ENCODE assay signal across 14 mouse cellular contexts in the genomic region with DNA sequence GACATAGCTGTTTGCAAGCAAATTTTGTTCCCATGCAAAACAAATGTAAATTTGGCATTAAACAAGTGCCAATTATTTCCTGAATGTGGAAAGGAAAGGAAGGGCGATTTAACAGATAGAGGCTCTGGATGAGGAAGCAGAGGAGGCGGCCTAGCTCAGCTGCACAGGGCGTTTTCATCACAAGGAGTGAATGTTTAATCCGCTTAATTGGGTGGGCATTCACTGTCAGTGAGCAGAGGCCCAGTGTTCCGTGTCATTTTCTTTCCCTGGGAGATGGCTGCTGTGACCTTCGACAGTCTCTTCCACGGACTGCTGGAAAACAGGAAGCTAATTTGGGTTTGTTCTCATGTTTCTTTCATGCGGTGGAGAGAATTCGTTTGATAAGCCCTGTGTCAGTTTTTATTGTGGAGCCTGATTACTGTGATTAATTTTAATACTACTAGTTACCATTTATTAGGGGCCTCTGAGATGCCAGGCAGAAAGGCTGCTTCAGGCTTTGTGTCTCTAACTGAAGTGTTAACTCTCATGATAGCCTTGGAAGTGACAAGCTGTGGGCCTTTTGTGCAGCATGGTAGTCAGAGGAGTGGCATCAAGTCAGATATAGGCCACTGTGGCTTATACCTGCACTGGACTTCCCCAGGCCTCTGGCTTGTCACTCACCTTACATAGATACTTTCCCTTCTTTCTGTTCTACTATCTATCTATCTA.
DNase-seq lines count a peak whose midpoint lies in the region; ATAC-seq and TF ChIP-seq lines count a peak whose summit lies in the region.
"Had no signal": no experiment of that assay in that cellular context is flagged by ENCODE, and none has a peak within 500 bp of the region (broad histone marks: within the 10 kb centered on the region; RNA-seq: fewer than 3 reads in every experiment).

No protein-coding gene starts in this region.

- H3K4me3 ChIP-seq in hindbrain, embryonic 11.5 days (ENCODE audit: low read depth, low read length): no peak overlapping the region
- H3K4me3 ChIP-seq in olfactory bulb, adult 2 months (ENCODE audit: insufficient read depth, low read depth, low read length): no peak overlapping the region
- H3K4me3 ChIP-seq in gastrocnemius, adult 2 months: no peak overlapping the region
- H3K4me3 ChIP-seq: heart, embryonic 10.5 days had no signal

- TF ChIP-seq CTCF in olfactory bulb, adult 2 months (IDR thresholded peaks at IDR 0.05; ENCODE audit: insufficient read depth, low read depth, low read length): no peak
- no peak for TF ChIP-seq CTCF in gastrocnemius, adult 2 months (IDR thresholded peaks at IDR 0.05)

- H3K4me1 ChIP-seq in hindbrain, embryonic 11.5 days (replicated peaks; ENCODE audit: control insufficient read depth, insufficient read depth, low read length): no peaks in the 10 kb centered on the region
- H3K4me1 ChIP-seq in olfactory bulb, adult 2 months (ENCODE audit: control insufficient read depth, insufficient read depth, low read length): peaks cover 3% of the 10 kb centered on the region
- H3K4me1 ChIP-seq: heart, embryonic 10.5 days had no signal

- H3K27ac ChIP-seq in hindbrain, embryonic 11.5 days (ENCODE audit: low read depth, low read length): peak overlapping the region; percentile 0; the same call in 1 of the 2 replicates
- peak overlapping the region; percentile 60 for H3K27ac ChIP-seq in olfactory bulb, adult 2 months (ENCODE audit: insufficient read depth, low read depth, low read length)
- H3K27ac ChIP-seq in gastrocnemius, adult 2 months: no peak overlapping the region
- H3K27ac ChIP-seq: heart, embryonic 10.5 days had no signal

- intact Hi-C loops in left cerebral cortex, postnatal 4 days (cut with DNase I): no loop called here
- intact Hi-C loops in left cerebral cortex, postnatal 10 days (cut with DNase I): no loop called here
- intact Hi-C loops in gastrocnemius, adult 2 months (cut with DNase I): no loop called here

- 31% methylated on average over 9 of the region's 9 CpGs for WGBS in hindbrain, embryonic 11.5 days
- 25% methylated on average over 9 of the region's 9 CpGs for WGBS in olfactory bulb, adult 2 months

- H3K36me3 ChIP-seq in hindbrain, embryonic 11.5 days (ENCODE audit: control insufficient read depth, insufficient read depth, low read length): no peaks in the 10 kb centered on the region
- H3K36me3 ChIP-seq: heart, embryonic 10.5 days had no signal

- no peak overlapping the region for H3K4me2 ChIP-seq in hindbrain, embryonic 11.5 days (replicated peaks; ENCODE audit: low read depth, low read length)

- H3K9ac ChIP-seq in hindbrain, embryonic 11.5 days (ENCODE audit: low read depth, low read length): no peak overlapping the region

- no peak for TF ChIP-seq POLR2A in olfactory bulb, adult 2 months (IDR thresholded peaks at IDR 0.05; ENCODE audit: insufficient read depth, low read depth, low read length)

- peak; percentile 56; the same call in 1 of the 2 replicates for ATAC-seq in hindbrain, embryonic 11.5 days (ENCODE audit: low FRiP score)
- no peak for ATAC-seq in monocyte, adult 5-6 weeks (replicated peaks; ENCODE audit: insufficient number of reproducible peaks, low FRiP score, low TSS enrichment, poor library complexity, severe bottlenecking)
- ATAC-seq: inflammation-experienced regulatory T-cells, adult 6 months had no signal

- H3K9me3 ChIP-seq in hindbrain, embryonic 11.5 days (ENCODE audit: control insufficient read depth, low read length): no peaks in the 10 kb centered on the region
- H3K9me3 ChIP-seq: heart, embryonic 10.5 days had no signal

- no peaks in the 10 kb centered on the region for H3K27me3 ChIP-seq in hindbrain, embryonic 11.5 days (ENCODE audit: control insufficient read depth, insufficient read depth, low read length)

- DNase-seq in left cerebral cortex, postnatal 4 days: peak; percentile 3
- no peak for DNase-seq in left cerebral cortex, postnatal 10 days (ENCODE audit: extremely low spot score in 1 of 2, low spot score in 2 of 2)
- peak; percentile 36 for DNase-seq in hindbrain, embryonic 11.5 days (ENCODE audit: low spot score)
- DNase-seq in kidney, postnatal 10 days: peak; percentile 15
- DNase-seq in gastrocnemius, adult 2 months: no peak
- no peak for DNase-seq in left cerebral cortex, adult 9 months (ENCODE audit: low spot score in 2 of 2)
- DNase-seq: adrenal gland, postnatal 14 days; B cell, adult 2 months; cerebellum, adult 9-11 months; right cerebral cortex, postnatal 14 days had no signal

Comparison
In these comparisons a context has a peak if more than half of its experiments do, and no peak if none do; other contexts are left out.
1. DNase-seq: peak in left cerebral cortex, postnatal 4 days (single experiment), hindbrain, embryonic 11.5 days (single experiment) and kidney, postnatal 10 days (single experiment); none in left cerebral cortex, postnatal 10 days (0 of 2), gastrocnemius, adult 2 months (single experiment) and left cerebral cortex, adult 9 months (0 of 2).